Mouse (Mus musculus) MEL (cell line): ENCODE results near the gene Ncapg. TPM values are rescaled to one million over a fixed set of nuclear protein-coding genes. Genes with fewer than 3 reads are reported as not detected.
A peak's percentile ranks its signal among the peaks of the same experiment; 100 is the strongest.
"Not testable (repeated sequence)": the region's sequence is repeated elsewhere in the genome, so short reads cannot be mapped to it uniquely, and the experiment has no call there.

Experiments
- DNase-seq: peaks from one replicate; pipeline ENCODE4 v3.0.0; 2011; ENCODE audit warnings: low read depth, low spot score
- H3K27ac ChIP-seq: 2 replicates; pipeline ENCODE4 v1.5.1; 2012; ENCODE audit warnings: low read depth, mild to moderate bottlenecking, control low read depth, low read length, moderate library complexity; ENCODE audit not compliant: control insufficient read depth
- H3K27me3 ChIP-seq, 2 experiments: fragments of 150-350 bp in 1 of 2; sonication (generic) in 1 of 2; 2 replicates each; pipeline ENCODE4 v1.6.1; 2012; ENCODE audit warnings: low read length in 2 of 2, mild to moderate bottlenecking in 2 of 2, improper control_type of control experiment in 1 of 2, moderate library complexity in 1 of 2; ENCODE audit not compliant: insufficient read depth in 2 of 2, control insufficient read depth in 1 of 2
- H3K36me3 ChIP-seq, 2 experiments: 2 replicates each; pipeline ENCODE4 v1.6.1; 2012 to 2014; ENCODE audit warnings: low read length in 2 of 2, improper control_type of control experiment in 1 of 2, inconsistent platforms in 1 of 2, mild to moderate bottlenecking in 1 of 2; ENCODE audit not compliant: insufficient read depth in 2 of 2, control insufficient read depth in 1 of 2
- H3K4me1 ChIP-seq, 2 experiments: fragments of 150-350 bp in 1 of 2; sonication (generic) in 1 of 2; 2 replicates each; pipeline ENCODE4 v1.6.1; 2012; ENCODE audit warnings: low read length in 2 of 2, improper control_type of control experiment in 1 of 2, mild to moderate bottlenecking in 1 of 2; ENCODE audit not compliant: insufficient read depth in 2 of 2, control insufficient read depth in 1 of 2
- H3K4me3 ChIP-seq, 2 experiments: fragments of 150-350 bp in 1 of 2; sonication (generic) in 1 of 2; 2 replicates each; pipeline ENCODE4 v1.5.1; 2012; ENCODE audit warnings: low read depth in 2 of 2, low read length in 2 of 2, mild to moderate bottlenecking in 2 of 2, moderate library complexity in 2 of 2, control low read depth in 1 of 2, improper control_type of control experiment in 1 of 2; ENCODE audit not compliant: control insufficient read depth in 1 of 2, insufficient read depth in 1 of 2
- H3K79me2 ChIP-seq: 2 replicates; pipeline ENCODE4 v1.6.1; 2012; ENCODE audit warnings: mild to moderate bottlenecking, low read length, moderate library complexity; ENCODE audit not compliant: control insufficient read depth, poor library complexity, insufficient read depth
- H3K9ac ChIP-seq: 2 replicates; pipeline ENCODE4 v1.6.1; 2012; ENCODE audit warnings: low read depth, mild to moderate bottlenecking, control low read depth, low read length, moderate library complexity; ENCODE audit not compliant: control insufficient read depth, poor library complexity, severe bottlenecking
- H3K9me3 ChIP-seq: fragments of 150-350 bp; sonication (generic); replicated peaks from 2 replicates; pipeline ENCODE4 v1.6.1; 2012; ENCODE audit warnings: mild to moderate bottlenecking, low read length, improper control_type of control experiment, moderate library complexity; ENCODE audit not compliant: insufficient read depth
- CHD1 ChIP-seq: IDR thresholded peaks from 2 replicates; pipeline ENCODE4 v1.6.1; 2012; ENCODE audit warnings: low read depth, mild to moderate bottlenecking, inconsistent platforms, low read length, improper control_type of control experiment
- CTCF ChIP-seq, 3 experiments: IDR thresholded peaks in 2 of 3; conservative IDR thresholded peaks in 1 of 3; 2 replicates each; pipeline ENCODE4 v1.5.1; 2011 to 2012; ENCODE audit warnings: low read length in 3 of 3, low read depth in 2 of 3, mild to moderate bottlenecking in 2 of 3, improper control_type of control experiment in 1 of 3, inconsistent platforms in 1 of 3, mixed read lengths in 1 of 3, moderate library complexity in 1 of 3; ENCODE audit not compliant: control insufficient read depth in 1 of 3, insufficient read depth in 1 of 3, poor library complexity in 1 of 3, severe bottlenecking in 1 of 3
- ELF1 ChIP-seq: IDR thresholded peaks from 2 replicates; pipeline ENCODE4 v1.6.1; 2014; ENCODE audit warnings: low read depth, mild to moderate bottlenecking, inconsistent platforms, low read length, improper control_type of control experiment, moderate library complexity
- GATA1 ChIP-seq: IDR thresholded peaks from 2 replicates; pipeline ENCODE4 v1.6.1; 2011; ENCODE audit warnings: low read depth, low read length, improper control_type of control experiment
- JUND ChIP-seq: IDR thresholded peaks from 2 replicates; pipeline ENCODE4 v1.6.1; 2011; ENCODE audit warnings: low read depth, mild to moderate bottlenecking, improper control_type of control experiment, low read length
- MAFK ChIP-seq: IDR thresholded peaks from 2 replicates; pipeline ENCODE4 v1.6.1; 2011; ENCODE audit warnings: low read depth, mild to moderate bottlenecking, low read length, improper control_type of control experiment, borderline replicate concordance
- NRF1 ChIP-seq: IDR thresholded peaks from 2 replicates; pipeline ENCODE4 v1.6.1; 2014; ENCODE audit warnings: low read depth, mild to moderate bottlenecking, inconsistent platforms, low read length, improper control_type of control experiment, moderate library complexity; ENCODE audit not compliant: poor library complexity, insufficient read depth, severe bottlenecking
- POLR2AphosphoS5 ChIP-seq: IDR thresholded peaks from 2 replicates; pipeline ENCODE4 v1.6.1; 2012; ENCODE audit warnings: low read depth, borderline replicate concordance, mild to moderate bottlenecking, inconsistent platforms, low read length, moderate library complexity, mixed read lengths
- RAD21 ChIP-seq: IDR thresholded peaks from 2 replicates; pipeline ENCODE4 v1.6.1; 2011; ENCODE audit warnings: mild to moderate bottlenecking, low read depth, low read length, improper control_type of control experiment
- RCOR1 ChIP-seq: IDR thresholded peaks from 2 replicates; pipeline ENCODE4 v1.6.1; 2012; ENCODE audit warnings: low read depth, mild to moderate bottlenecking, inconsistent platforms, low read length, improper control_type of control experiment
- SIN3A ChIP-seq: IDR thresholded peaks from 2 replicates; pipeline ENCODE4 v1.6.1; 2012; ENCODE audit warnings: low read length, improper control_type of control experiment, inconsistent platforms
- SMC3 ChIP-seq: IDR thresholded peaks from 2 replicates; pipeline ENCODE4 v1.6.1; 2011; ENCODE audit warnings: low read depth, low read length, improper control_type of control experiment
- USF1 ChIP-seq: IDR thresholded peaks from 2 replicates; pipeline ENCODE4 v1.6.1; 2014; ENCODE audit warnings: low read depth, mild to moderate bottlenecking, inconsistent platforms, low read length, improper control_type of control experiment, moderate library complexity
- ZC3H11A ChIP-seq: IDR thresholded peaks from 2 replicates; pipeline ENCODE4 v1.6.1; 2012; ENCODE audit warnings: low read depth, mild to moderate bottlenecking, inconsistent platforms, low read length, improper control_type of control experiment
- ZKSCAN1 ChIP-seq: IDR thresholded peaks from 2 replicates; pipeline ENCODE4 v1.6.1; 2012; ENCODE audit warnings: low read depth, mild to moderate bottlenecking, inconsistent platforms, low read length, improper control_type of control experiment, moderate library complexity
- ZNF384 ChIP-seq: IDR thresholded peaks from 2 replicates; pipeline ENCODE4 v1.6.1; 2012; ENCODE audit warnings: low read depth, mild to moderate bottlenecking, inconsistent platforms, low read length, improper control_type of control experiment
- polyA plus RNA-seq, 2 experiments: library from polyadenylated mRNA; stranded (reverse) in 1 of 2; unstranded in 1 of 2; fragments of >175 nt in 1 of 2; fragments of >200 nt in 1 of 2; gene quantifications; 2 replicates each; pipeline versions ENCODE4 v1.2.1 to v1.2.4; 2012; ENCODE audit warnings: low replicate concordance in 2 of 2, low read depth in 1 of 2; ENCODE audit not compliant: insufficient read length in 2 of 2, insufficient read depth in 1 of 2, missing spikeins in 1 of 2
- total RNA-seq: library from RNA; depleted of rRNA; stranded (reverse); fragments of 300-350 nt; gene quantifications from 2 replicates; pipeline ENCODE4 v1.2.3, GENCODE M21; 2012

The Ncapg gene
- total and polyA plus RNA-seq, 3 experiments, result 39.2 to 58.2 (median 52.6) TPM

- Histone ChIP-seq H3K9ac (no peak overlapping the region), H3K27me3 (no peaks in the 10 kb centered on the region; a peak in 1 of 4 replicates), H3K9me3 (no peaks in the 10 kb centered on the region), H3K4me1 (no peaks in the 10 kb centered on the region), H3K79me2 (no peaks in the 10 kb centered on the region), H3K36me3 (no peaks in the 10 kb centered on the region), H3K4me3 (no peak overlapping the region), H3K27ac (no peak overlapping the region)
- TF ChIP-seq RCOR1 (no peak), ZNF384 (no peak), JUND (no peak), ZKSCAN1 (no peak), POLR2AphosphoS5 (no peak), ELF1 (no peak), NRF1 (no peak), USF1 (no peak)
- no peak for DNase-seq
Measured at GRCm38 (mm10) chr5:45651026-45651703, 18.6 kb upstream of the Ncapg start.

- H3K9ac ChIP-seq, H3K36me3 ChIP-seq, H3K4me3 ChIP-seq, H3K4me1 ChIP-seq, H3K27me3 ChIP-seq, DNase-seq, H3K9me3 ChIP-seq, H3K79me2 ChIP-seq, H3K27ac ChIP-seq: not testable (repeated sequence)
Measured at GRCm38 (mm10) chr5:45658406-45658805, 11.3 kb upstream of the Ncapg start.

GRCm38 (mm10) chr5:45668324-45668723, 1.4 kb upstream of the Ncapg start:
- DNase-seq, result peak; percentile 85

More at GRCm38 (mm10) chr5:45668324-45668723, 1.4 kb upstream of the Ncapg start:
- Histone ChIP-seq H3K4me3 (peak overlapping the region; percentile 65 to 88), H3K4me1 (peaks cover 0 to 6% of the 10 kb centered on the region in 2 experiments; a peak in 2 of 4 replicates), H3K27me3 (peaks cover 0 to 2% of the 10 kb centered on the region in 2 experiments; a peak in 1 of 4 replicates), H3K9me3 (no peaks in the 10 kb centered on the region), H3K27ac (no peak overlapping the region), H3K9ac (peak overlapping the region; percentile 90), H3K79me2 (peaks cover 17% of the 10 kb centered on the region), H3K36me3 (peaks cover 0 to 14% of the 10 kb centered on the region in 2 experiments; a peak in 3 of 4 replicates)
- TF ChIP-seq RAD21 (peak; percentile 74), ZC3H11A (peak; percentile 63), GATA1 (peak; percentile 51; the same call in 1 of the 2 replicates), JUND (no peak), MAFK (no peak), ZNF384 (peak; percentile 85), CHD1 (no peak), SIN3A (peak; percentile 27; the same call in 1 of the 2 replicates), ZKSCAN1 (no peak), SMC3 (peak; percentile 81), CTCF (IDR thresholded peaks at IDR 0.05 in 2 of 3, conservative IDR thresholded peaks at IDR 0.05 in 1 of 3; ENCODE audit: control insufficient read depth in 1 of 3, insufficient read depth in 1 of 3, low read depth in 2 of 3, low read length in 3 of 3, poor library complexity in 1 of 3, severe bottlenecking in 1 of 3) (peak in 2 of 3 experiments; percentile 43 to 76; a peak in 3 of 6 replicates)
